Mouse (Mus musculus) testis, adult 2 months (tissue): ENCODE measurements at regions not wholly inside any gene's neighbourhood (a gene's known extent, or its start where the extent isn't known, plus 50 kb on each side); places are given as distances from the start of the nearest gene placed in this dataset.

ENCODE experiments used
- CTCF ChIP-seq: fragments of 200-500 bp; IDR thresholded peaks from 2 replicates; pipeline ENCODE4 v1.5.1; 2012; ENCODE audit warnings: low read depth, mild to moderate bottlenecking, inconsistent platforms, low read length, moderate library complexity; ENCODE audit not compliant: control insufficient read depth, insufficient read depth, insufficient replicate concordance
- POLR2A ChIP-seq: fragments of 200-500 bp; IDR thresholded peaks from 2 replicates; pipeline ENCODE4 v1.6.1; 2012; ENCODE audit warnings: low read depth, mild to moderate bottlenecking, inconsistent platforms, low read length, moderate library complexity; ENCODE audit not compliant: control insufficient read depth

DNA sequence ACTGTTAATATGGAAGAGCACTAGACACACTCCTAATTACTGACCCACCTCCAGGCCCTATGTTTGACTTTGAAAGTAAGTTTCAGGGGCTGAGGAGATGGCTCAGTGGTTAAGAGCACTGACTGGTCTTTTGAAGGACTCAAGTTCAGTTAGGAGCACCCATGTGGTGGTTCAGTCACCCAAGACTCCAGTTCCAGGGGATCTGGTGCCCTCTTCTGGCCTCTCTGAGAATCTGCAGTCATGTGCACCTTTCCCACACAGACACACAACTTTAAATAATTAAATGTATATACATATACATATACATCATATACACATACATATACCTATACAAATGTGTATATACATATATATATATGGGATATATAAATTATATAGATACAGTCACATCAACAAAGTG, 91.5 kb upstream of the Mvb12b start:
- TF ChIP-seq POLR2A, result no peak
- no peak for TF ChIP-seq CTCF
